Mouse (Mus musculus): Measurements from ENCODE around the gene Tlr8. TPM values are rescaled to one million over a fixed set of nuclear protein-coding genes. Genes with fewer than 3 reads are reported as not detected.
A peak's percentile ranks its signal among the peaks of the same experiment; 100 is the strongest.
"Not testable (repeated sequence)": the region's sequence is repeated elsewhere in the genome, so short reads cannot be mapped to it uniquely, and the experiment has no call there.

The Tlr8 gene
- total RNA-seq (2022), result under 1 TPM in 2 of 4 experiments, not detected in 2; 0.10 to 0.14 TPM

DNA sequence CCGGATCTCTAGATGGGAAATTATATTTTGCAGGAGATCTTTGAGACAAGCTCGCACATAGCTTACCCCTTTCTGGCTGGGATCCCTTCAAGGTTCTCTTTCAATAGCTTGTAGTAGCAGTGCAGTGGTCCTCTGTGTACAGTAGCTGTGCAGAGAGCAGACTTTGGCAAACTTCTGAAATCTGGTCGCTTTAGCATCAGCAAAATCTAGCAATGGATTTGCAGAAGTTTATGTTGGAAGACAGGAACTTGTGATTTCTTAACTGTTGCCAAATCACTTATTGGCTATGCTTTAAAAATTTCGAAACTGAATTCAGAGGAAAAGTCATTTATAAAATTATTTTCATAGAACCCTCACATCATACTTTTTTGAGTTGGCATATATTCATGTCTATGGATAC lies at the start of gene Tlr8:
Gene Tlr8 (minus strand): TSS at position 244 of the 400 bp plus-strand sequence.
- no peak for DNase-seq (ENCODE audit: low spot score in 2 of 2)

DNA sequence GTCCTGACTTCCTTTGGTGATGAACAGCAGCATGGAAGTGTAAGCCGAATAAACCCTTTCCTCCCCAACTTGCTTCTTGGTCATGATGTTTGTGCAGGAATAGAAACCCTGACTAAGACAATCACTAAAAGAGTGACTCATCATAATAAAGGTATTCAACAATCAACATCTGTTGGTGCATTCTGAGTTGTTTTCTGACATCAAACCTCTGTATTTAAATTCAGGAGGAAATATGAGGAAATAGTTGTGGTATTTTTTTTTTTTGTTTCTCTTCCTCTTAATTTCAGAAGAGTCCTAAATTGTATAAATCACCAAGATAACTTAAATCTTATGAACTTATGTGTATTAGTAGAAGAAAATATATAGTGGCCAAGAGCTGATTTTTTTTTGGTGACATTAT lies 37.9 kb upstream of the Tlr8 start:
- not testable (repeated sequence) for DNase-seq (ENCODE audit: low spot score in 2 of 2)

DNA sequence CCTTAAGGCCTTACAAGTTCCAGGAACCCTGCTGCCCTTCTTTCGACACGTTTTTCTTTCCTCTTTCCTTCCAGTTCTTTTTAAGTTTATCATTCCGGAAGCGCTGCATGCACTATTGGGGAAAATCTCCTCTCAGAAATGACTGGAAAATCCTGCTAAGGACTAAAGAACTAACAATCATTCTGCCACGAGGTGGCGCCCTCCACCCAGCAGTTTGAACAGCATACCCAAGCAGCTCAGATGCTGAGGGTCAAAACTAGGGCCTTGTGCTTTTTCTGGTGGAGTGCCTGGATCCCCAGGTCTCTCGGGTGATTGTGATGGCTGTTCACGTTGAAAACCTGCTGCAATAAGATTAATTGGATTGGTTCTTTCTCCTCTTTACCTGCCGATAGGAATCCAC lies 12.8 kb upstream of the Tlr8 start:
- DNase-seq (ENCODE audit: low spot score in 2 of 2), result peak; percentile 13 to 68

DNA sequence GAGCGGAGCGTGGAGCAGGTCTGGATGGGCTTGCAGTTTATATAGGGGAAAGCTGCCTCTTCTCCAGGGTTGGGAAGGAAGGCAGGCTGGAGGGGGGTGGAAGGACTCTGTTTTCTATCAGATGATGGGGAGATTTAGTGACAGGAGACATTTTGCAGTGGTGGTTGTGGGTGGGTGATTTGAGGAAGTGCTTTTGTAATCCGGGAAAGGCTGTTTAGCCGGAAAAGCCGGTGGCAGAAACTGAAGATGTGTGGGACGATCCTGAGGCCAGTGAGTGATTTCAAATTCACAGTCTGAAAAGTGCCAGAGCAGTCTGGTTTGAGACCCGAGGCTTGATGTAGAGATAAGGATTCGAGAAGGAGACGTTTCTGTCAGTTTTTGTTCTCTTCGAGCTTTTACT lies 12.4 kb upstream of the Tlr8 start:
- peak in 1 of 2 experiments; percentile 1 for DNase-seq (ENCODE audit: low spot score in 2 of 2)

DNA sequence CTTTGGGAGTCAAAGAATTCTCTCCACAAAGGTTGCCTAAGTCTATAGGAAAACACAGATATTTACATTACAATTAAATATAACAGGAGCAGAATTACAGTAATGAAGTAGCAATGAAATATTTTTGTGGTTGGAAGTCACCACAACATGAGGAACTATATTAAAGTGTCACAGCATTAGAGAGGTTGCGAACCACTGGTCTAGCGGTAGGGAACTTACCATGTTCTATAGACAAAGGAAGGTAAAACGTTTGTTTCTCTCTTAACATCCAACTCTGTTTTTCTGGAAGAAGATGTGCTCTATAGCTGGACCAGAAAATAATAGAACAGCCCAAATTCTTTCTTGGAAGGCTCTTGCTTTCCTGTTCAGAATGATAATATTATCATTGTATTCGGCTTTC lies 599 bp downstream of the Tlr8 start:
- DNase-seq (ENCODE audit: low spot score in 2 of 2), result no peak

DNA sequence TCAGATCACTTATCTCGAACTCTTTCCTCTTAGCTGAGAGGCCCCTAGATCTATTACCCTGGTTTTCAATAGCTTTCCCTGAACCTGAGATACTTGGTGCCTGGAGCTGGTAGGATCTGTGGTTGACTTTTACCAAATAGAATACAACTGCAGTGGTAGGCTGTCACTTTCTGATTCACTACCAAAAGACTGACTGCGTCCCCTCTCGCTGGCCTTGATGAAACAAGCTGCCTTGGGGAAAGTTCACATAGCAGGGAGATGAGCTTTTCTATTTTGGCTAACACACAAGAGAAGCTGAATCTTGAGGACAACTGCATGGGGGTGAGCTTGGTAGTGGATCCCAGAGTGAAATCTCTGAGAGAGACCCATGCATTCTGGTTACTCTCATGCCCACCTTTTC lies 22.4 kb downstream of the Tlr8 start:
- no peak for DNase-seq (ENCODE audit: low spot score in 2 of 2)

DNA sequence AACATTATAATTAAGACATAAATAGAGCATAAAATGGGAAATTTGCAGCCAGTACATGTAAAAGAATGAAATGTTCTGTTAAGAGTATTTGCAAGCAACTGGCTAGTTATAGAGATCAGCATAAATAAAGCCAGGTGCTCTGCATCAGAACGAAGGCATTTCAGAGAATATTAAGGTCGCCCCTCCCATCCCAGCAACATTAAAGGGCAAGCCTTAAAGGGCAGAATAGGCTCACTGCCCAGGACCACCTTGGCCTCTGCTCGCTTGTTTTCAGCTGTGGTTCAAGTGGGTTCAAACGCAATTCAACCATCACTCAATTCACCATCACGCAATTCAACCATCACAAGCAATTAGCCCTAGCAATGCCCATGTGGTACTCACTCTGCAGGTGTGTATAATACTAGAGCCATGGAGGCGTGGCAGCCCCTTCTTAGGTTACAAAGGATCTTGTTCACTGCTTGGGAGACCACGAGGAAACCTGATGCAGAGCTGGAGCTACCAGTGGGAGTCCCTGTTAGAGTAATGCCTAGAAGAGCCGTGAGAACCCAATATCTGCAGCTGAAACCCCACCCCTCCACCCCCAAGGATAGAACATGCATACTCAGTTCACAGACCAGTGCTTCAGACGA lies 24.7 kb downstream of the Tlr8 start:
- no peak for DNase-seq (ENCODE audit: low spot score in 2 of 2)

DNA sequence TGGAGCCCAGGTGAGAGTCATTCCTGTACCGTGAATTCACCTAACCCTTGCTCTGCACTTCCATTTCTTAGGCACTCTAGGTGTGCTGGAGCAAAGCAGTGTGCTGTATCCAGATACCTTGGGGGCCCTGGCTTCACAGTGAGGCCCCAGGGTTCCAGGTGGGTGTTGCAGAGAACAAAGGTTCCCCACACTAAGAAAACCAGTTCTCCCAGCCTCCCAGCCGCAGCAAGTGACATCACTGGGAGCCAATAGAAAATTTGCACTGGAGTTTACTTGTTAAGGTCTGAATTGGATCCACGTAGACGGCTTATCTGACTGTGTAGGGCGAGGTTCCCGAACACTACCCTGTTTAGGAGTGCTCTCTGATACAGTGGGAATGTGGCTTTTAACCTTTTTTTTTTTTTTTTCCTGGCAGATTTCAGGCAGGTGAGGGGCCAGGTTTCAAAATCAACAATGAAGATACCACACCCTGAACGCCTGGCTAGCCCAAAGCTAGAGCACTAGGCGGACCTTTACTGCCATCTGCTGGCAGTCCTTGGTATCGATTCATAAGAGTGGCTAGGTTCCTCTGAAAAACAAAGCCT lies 30.9 kb downstream of the Tlr8 start:
- peak in 1 of 2 experiments; percentile 78 for DNase-seq (ENCODE audit: low spot score in 2 of 2)

DNA sequence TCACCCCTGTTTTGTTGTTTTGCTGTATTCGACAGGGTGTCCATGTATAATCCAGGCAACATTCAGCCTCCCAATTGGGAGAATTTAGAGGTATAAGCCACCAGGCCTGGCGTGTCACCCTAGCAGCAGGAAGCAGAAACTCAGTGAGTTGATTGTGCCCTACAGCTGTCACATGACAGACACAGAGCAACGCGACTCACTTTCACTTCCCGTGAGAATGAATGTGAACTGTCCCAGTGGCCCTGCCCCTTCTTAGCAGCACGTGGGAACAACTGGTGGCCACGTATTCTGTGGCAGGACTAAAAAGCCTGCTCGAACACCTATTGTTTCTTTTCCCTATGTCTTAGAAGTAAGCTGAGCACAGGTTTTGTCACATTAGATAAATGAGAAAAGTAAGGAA lies 33.0 kb downstream of the Tlr8 start:
- DNase-seq (ENCODE audit: low spot score in 2 of 2), result no peak

DNA sequence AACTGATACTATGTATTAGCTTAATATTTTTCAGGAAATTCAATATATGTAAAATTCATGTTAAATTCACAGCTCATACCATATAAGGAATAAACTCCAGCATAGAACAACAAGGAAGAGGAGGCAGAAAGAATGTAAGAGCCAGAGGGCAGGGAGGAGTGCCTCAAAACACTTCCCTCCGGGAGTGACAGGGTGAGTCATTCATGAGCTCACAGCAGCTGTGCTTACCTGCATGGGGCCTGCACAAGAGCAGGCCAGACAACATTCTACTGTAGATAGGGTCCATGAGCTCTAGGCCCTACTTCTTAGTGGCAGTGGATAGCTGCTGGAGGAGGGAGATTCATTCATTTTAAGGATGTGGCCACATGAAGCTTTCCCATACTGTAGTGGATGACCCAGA lies 34.3 kb downstream of the Tlr8 start:
- no peak for DNase-seq (ENCODE audit: low spot score in 2 of 2)

DNA sequence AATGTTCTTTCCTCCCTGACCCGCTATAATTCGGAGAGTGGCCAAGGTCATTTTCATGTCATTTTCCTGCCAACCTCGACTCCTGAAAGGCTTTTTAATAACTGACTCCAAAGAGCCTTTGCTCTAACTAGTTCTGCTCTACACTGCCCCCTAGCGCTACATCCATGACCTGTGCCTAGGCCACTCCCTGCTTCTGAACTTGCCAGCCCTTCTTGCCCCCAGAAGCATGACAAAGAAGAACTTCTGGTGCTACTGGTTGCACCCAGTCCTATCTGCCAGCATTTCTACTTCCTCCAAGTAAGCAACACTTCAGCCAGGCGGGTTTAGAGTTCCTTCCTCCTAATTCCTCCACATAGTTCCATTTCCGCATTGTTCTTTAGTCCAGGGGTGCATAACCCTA lies 34.9 kb downstream of the Tlr8 start:
- no peak for DNase-seq (ENCODE audit: low spot score in 2 of 2)

DNA sequence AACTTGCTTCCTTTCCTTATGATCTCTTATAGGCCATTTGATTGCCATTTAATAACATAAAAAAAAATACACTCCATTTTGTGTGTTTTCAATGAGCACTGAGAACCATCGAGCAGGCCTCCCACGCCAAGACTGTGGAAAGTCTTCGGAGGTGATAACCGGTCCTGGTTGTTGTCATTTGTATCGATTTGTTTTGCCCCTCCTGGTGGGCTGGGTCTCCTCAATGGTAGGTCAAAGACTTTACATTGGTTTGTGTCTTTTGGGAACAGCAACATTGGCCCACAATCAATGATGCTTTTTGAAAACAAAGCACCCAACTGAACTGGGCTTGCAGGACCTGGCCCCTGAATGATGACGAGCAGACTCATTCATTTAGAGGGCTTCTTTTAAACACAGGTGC lies 36.4 kb downstream of the Tlr8 start:
- no peak for DNase-seq (ENCODE audit: low spot score in 2 of 2)

DNA sequence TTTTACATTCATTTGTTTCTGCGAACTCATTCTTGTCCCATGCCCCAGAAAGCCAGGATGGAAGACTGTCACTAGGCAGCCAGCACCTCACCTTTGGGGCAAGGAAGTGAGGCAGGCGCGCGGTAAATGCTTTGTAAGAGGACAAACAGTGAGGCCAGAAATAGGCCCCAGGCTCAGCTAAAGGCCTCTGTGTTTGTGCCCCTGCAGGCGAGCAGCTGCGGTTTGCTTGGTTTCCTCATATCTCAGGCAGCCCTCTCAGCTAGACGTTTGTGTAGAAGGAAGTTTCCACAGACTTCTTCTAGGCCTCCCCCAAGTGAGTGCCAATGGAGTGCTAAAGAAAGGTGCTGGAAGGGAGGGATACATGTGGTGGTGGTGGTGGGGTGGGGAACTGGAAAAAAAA lies 37.0 kb downstream of the Tlr8 start:
- DNase-seq (ENCODE audit: low spot score in 2 of 2), result no peak

DNA sequence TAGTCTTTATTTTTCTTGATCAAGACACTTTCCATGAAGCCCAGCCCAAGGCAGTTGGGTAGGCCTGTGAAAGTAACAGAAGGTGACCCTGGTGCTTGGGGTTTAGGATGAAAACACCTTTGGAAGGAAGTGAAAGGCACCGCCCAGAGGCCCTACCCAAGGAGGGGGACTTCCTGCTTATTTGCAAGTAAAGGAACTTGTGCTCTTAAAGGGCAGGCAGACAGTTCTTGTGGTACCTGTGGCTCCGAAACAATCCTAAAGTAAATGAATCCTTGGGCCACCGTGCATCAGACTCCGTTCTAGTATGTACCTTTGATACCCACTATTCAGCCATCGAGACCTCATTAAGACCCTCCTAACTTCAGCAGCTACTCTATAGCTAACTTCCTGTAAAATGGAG lies 37.6 kb downstream of the Tlr8 start:
- DNase-seq (ENCODE audit: low spot score in 2 of 2), result no peak

DNA sequence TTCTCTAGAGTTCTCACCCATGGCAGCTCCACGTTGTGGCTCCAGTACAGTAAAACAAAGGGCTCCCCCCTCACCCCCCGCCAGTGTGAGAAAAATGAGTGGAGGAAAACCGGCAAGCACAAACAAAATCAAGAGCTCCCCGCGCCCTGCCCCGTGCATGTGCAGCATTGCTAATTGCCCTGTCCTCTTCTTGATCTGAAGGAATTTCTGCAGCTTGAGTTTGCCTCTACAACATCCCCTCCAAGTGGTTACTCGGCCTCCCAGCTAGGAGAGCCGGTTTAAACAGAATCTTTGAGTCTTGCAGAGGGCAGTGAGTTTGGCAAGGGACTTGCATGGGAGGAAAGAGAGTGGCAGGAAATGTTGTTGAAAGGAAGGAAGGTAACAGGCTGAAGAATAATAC lies 51.4 kb downstream of the Tlr8 start:
- no peak for DNase-seq (ENCODE audit: low spot score in 2 of 2)

DNA sequence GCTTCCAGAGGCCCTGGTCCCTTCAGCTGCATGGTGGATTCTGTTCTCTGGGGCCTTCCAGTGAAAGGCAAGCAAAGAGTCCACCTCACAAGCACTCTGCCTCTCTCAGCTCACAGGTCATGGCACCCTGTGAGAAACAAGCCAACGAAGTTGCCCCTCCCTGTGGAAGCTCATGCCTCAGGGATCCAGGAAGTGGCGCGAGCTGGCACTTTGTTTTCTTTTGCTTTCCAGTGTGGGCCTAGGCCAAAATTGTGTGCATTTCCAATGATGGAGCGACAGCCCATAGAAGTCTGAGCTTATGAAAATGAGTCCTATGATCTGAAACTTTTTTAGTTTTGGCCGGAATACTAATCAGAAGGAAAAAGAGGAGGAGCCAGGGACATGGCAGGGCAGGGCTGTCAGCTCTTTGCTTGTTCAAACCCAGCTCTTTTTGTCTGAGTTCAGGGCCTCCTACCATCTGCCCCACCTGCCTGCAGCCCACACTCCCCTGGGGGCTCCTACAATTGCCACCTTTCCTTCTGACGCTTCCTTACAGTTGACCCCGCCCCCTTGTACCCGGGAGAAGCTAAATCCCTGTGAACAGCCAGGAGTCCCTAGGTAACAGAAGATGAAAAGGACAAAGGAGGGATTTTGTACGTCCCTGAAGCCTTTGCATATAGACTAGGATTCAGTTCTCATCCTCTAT lies 52.1 kb downstream of the Tlr8 start:
- no peak for DNase-seq (ENCODE audit: low spot score in 2 of 2)

DNA sequence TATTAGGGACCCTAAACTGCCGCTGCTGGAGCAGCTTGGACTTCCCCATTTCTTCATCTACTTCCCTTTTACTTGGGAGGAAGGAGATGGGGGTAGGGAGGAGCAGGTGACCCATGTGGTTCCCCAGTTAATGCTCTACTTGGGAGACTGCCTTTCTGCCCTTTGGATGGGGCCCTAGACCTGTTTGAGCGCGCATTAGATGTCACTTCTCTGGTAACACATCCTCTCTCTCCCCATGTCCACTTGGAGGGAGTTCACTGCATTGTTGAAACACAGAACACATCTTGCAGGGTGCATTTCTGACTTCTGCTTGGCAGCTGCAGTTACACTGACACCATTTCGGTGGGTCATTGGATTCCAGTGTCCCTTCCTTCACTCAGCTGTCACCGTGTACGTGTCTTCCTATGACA lies 53.8 kb downstream of the Tlr8 start:
- no peak for DNase-seq (ENCODE audit: low spot score in 2 of 2)

DNA sequence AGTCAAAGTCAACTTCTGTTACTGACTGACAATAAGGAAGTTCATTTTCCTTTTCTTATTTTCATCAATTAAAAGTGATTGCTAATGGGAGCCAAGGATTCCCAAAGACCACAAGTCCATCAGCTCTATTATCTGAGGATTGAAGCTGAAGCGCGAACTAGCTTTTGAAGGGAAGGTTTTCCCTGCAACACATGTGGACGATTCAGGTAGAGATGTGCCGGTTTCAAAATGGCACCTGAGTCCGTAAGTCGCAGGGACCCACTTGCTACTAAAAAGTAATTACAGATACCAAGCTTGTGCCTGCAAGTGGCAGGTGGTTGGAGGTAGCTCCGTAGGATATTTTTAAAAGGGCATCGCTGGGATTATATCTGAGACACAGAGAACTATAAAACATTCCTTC lies 54.3 kb downstream of the Tlr8 start:
- DNase-seq (ENCODE audit: low spot score in 2 of 2), result no peak

DNA sequence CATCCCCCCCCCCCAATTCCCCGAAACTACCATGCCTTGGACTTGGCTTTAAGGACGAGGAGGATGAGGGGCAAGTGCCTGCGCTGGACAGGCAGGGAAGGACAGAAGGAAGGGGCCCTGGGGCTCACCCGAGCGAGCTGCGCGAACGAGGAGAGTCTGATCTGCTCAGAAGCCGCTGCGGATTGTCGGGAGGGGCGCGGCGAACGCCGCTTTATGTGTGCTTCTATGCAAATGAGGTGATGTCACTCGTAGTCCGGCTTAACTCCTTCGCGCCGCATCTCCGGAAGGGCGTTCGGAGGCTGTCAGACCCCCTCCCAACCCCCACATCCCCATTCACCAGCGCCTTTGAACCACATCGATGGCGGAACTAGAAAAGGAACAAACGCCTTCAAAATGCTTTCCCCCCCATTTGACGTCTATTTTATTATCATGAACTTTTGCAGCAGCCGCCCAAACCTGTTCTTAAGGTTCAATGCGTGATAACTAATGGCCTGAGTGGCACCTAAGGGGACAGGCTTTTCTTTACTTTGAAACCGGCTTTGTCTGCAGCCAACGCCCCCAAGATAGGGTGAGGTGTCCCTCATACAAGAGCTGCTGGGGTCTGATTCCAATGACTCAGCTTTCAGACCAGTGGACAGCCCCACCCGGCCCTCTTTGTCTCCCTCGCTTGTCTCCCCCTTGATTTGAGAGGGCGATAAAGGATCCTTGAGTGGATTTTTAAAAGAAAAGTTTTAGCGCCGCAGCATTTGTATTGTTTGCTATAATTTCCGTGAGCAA lies 55.0 kb downstream of the Tlr8 start, which contains the start of gene Tmsb4x:
Gene Tmsb4x (minus strand): TSS at position 338 of the 777 bp plus-strand sequence.
- DNase-seq (ENCODE audit: low spot score in 2 of 2), result peak; percentile 71 to 84

DNA sequence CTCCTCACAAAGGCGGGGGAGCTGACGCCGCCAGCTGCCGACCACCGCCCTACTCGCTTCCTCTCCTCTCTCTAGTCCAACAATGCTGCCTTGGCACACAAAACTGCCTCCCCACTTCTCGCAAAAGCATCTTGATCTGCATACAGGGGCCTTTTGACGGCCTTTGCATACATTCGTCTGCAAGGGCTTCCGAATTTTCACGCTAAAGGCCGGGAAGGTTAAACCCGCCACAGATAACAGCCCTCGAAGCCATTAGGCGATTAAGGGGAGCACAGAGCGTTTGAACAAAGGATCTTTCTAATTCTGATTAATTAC lies 55.7 kb downstream of the Tlr8 start:
- DNase-seq (ENCODE audit: low spot score in 2 of 2), result no peak

DNA sequence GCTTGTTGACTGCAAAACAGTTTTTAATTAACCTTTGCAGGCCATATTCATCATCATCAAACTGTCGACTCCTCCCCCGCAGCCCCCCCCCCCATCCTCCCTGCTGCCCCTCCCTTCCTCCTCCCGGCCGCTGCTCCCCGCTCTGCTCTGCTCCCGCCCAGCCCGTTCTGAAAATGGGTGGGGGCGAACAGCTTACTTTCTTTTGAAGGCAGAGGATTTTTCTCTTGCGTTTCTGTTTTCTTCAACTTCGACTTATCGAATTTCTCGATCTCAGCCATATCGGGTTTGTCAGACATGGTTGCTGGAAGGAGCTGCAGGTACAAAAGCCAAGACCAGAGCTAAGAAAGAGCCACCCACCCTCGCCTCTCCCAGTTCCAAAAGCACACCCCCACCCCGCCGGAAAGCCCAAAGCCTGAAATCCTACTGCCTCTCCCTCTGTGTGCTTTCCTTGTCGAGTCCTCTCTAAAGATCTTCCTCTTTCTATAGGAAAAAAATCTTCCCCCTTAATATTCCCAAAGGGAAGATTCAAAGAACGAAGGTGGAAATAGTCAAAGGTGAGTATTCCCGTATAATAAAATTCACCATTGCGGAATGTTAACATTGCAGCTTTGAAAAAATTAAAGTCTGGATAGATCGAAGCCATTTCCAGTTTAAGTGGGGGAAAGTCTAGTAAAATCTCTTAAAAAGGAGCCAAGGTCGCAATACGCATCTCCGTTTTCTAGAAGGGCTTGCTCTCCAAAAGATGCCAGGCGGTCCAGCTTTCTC lies 56.2 kb downstream of the Tlr8 start:
- no peak for DNase-seq (ENCODE audit: low spot score in 2 of 2)
